Comparison of ENCODE assay signal across 22 mouse cellular contexts in the genomic region with DNA sequence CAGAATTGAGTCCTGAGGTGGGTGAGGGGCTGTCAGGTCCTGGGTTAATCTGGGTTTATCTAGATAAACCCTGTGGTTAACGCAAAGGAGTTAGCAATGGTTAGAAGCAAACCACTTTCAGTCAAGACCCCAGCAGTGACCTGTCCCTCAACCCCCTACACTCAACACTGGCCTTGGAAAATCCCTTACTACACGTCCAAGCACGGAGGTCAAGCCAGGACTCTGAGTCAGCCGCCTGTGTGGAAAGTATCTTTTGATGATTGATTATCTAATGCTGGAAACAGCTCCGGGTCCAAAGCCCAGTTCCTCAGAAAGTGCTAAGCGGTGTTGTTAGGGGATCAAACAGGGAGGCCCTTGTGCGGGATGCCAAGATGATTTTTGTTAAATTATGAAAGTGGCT. TPM values are rescaled to one million over a fixed set of nuclear protein-coding genes. Genes with fewer than 3 reads are reported as not detected.
DNase-seq lines count a peak whose midpoint lies in the region; ATAC-seq lines count a peak whose summit lies in the region.
"Had no signal": no experiment of that assay in that cellular context is flagged by ENCODE, and none has a peak within 500 bp of the region (broad histone marks: within the 10 kb centered on the region; RNA-seq: fewer than 3 reads in every experiment).

No protein-coding gene starts in this region.

- WGBS in midbrain, embryonic 11.5 days: 57% methylated on average over 7 of the region's 7 CpGs
- 62% methylated on average over 7 of the region's 7 CpGs for WGBS in midbrain, embryonic 14.5 days
- 71% methylated on average over 7 of the region's 7 CpGs for WGBS in forebrain, embryonic 15.5 days

- DNase-seq in adrenal gland, adult (ENCODE audit: inconsistent age in 2 of 2, low spot score in 1 of 2): peak; percentile 85 to 95
- no peak for DNase-seq in adrenal gland, postnatal 4 days (ENCODE audit: low spot score in 2 of 2)
- DNase-seq in midbrain, embryonic 11.5 days (ENCODE audit: low spot score, missing footprints): peak; percentile 35
- no peak for DNase-seq in midbrain, embryonic 14.5 days
- peak; percentile 82 for DNase-seq in adrenal gland, adult 8-10 months
- peak; percentile 38 for DNase-seq in lung, postnatal 25 days (ENCODE audit: low spot score)
- DNase-seq in cerebellum, postnatal 25 days: no peak
- DNase-seq: cerebellum, adult 2 months; kidney, postnatal 36 days; liver, postnatal 0 days; right cerebral cortex, postnatal 14 days had no signal

- no peak for ATAC-seq in midbrain, embryonic 11.5 days (ENCODE audit: low FRiP score)
- ATAC-seq in midbrain, embryonic 14.5 days (ENCODE audit: low FRiP score, low TSS enrichment): no peak
- no peak for ATAC-seq in forebrain, embryonic 15.5 days (replicated peaks)
- ATAC-seq: forebrain, embryonic 13.5 days; intestine, embryonic 16.5 days; liver, postnatal 0 days; midbrain, embryonic 15.5 days had no signal

- H3K9me3 ChIP-seq in midbrain, embryonic 11.5 days (ENCODE audit: control insufficient read depth, low read length): no peaks in the 10 kb centered on the region; the same call in 1 of the 2 replicates
- H3K9me3 ChIP-seq in midbrain, embryonic 14.5 days (ENCODE audit: control insufficient read depth, low read length): 0 out of 2 replicates have a peak, but pooled peaks cover 3% of the 10 kb centered on the region
- no peaks in the 10 kb centered on the region for H3K9me3 ChIP-seq in forebrain, embryonic 15.5 days
- H3K9me3 ChIP-seq: embryonic facial prominence, embryonic 12.5 days; forebrain, embryonic 13.5 days; hindbrain, embryonic 15.5 days; limb, embryonic 15.5 days; midbrain, embryonic 15.5 days; stomach, embryonic 15.5 days had no signal

- no peak overlapping the region for H3K4me2 ChIP-seq in midbrain, embryonic 11.5 days
- H3K4me2 ChIP-seq in midbrain, embryonic 14.5 days (ENCODE audit: low read length): no peak overlapping the region
- no peak overlapping the region for H3K4me2 ChIP-seq in forebrain, embryonic 15.5 days (replicated peaks)
- H3K4me2 ChIP-seq: embryonic facial prominence, embryonic 12.5 days; forebrain, embryonic 13.5 days; heart, embryonic 13.5 days; hindbrain, embryonic 15.5 days; limb, embryonic 15.5 days; midbrain, embryonic 15.5 days; stomach, embryonic 15.5 days had no signal

- H3K27ac ChIP-seq in midbrain, embryonic 11.5 days (ENCODE audit: low read depth, low read length): no peak overlapping the region
- H3K27ac ChIP-seq in midbrain, embryonic 14.5 days (replicated peaks; ENCODE audit: low read depth, low read length): no peak overlapping the region
- H3K27ac ChIP-seq in forebrain, embryonic 15.5 days (replicated peaks): no peak overlapping the region
- H3K27ac ChIP-seq: embryonic facial prominence, embryonic 12.5 days; forebrain, embryonic 13.5 days; heart, embryonic 13.5 days; hindbrain, embryonic 15.5 days; limb, embryonic 15.5 days; midbrain, embryonic 15.5 days; stomach, embryonic 15.5 days had no signal

- H3K36me3 ChIP-seq in midbrain, embryonic 11.5 days (ENCODE audit: control insufficient read depth, insufficient read depth, low read length): no peaks in the 10 kb centered on the region
- no peaks in the 10 kb centered on the region for H3K36me3 ChIP-seq in midbrain, embryonic 14.5 days (ENCODE audit: control insufficient read depth, insufficient read depth, low read length)
- no peaks in the 10 kb centered on the region for H3K36me3 ChIP-seq in forebrain, embryonic 15.5 days
- H3K36me3 ChIP-seq: embryonic facial prominence, embryonic 12.5 days; heart, embryonic 13.5 days; hindbrain, embryonic 15.5 days; limb, embryonic 15.5 days; midbrain, embryonic 15.5 days; stomach, embryonic 15.5 days had no signal

- no peaks in the 10 kb centered on the region; the same call in 1 of the 2 replicates for H3K4me1 ChIP-seq in midbrain, embryonic 11.5 days (ENCODE audit: control insufficient read depth, insufficient read depth, low read length)
- H3K4me1 ChIP-seq in midbrain, embryonic 14.5 days (ENCODE audit: control insufficient read depth, insufficient read depth, low read length): peaks cover under 1% of the 10 kb centered on the region
- peaks cover 1% of the 10 kb centered on the region for H3K4me1 ChIP-seq in forebrain, embryonic 15.5 days
- H3K4me1 ChIP-seq: embryonic facial prominence, embryonic 12.5 days; forebrain, embryonic 13.5 days; hindbrain, embryonic 15.5 days; limb, embryonic 15.5 days; midbrain, embryonic 15.5 days; stomach, embryonic 15.5 days had no signal

- no peak overlapping the region for H3K4me3 ChIP-seq in midbrain, embryonic 11.5 days (ENCODE audit: low read depth, low read length)
- no peak overlapping the region for H3K4me3 ChIP-seq in midbrain, embryonic 14.5 days (replicated peaks; ENCODE audit: low read depth, low read length)
- no peak overlapping the region for H3K4me3 ChIP-seq in forebrain, embryonic 15.5 days
- H3K4me3 ChIP-seq: embryonic facial prominence, embryonic 12.5 days; erythroblast, embryonic 14.5 days; forebrain, embryonic 13.5 days; heart, embryonic 13.5 days; hindbrain, embryonic 15.5 days; limb, embryonic 15.5 days; midbrain, embryonic 15.5 days; myocyte; stomach, embryonic 15.5 days had no signal

- H3K9ac ChIP-seq in midbrain, embryonic 11.5 days (ENCODE audit: low read length): no peak overlapping the region
- H3K9ac ChIP-seq in midbrain, embryonic 14.5 days (replicated peaks; ENCODE audit: low read length): no peak overlapping the region
- no peak overlapping the region for H3K9ac ChIP-seq in forebrain, embryonic 15.5 days (replicated peaks)
- H3K9ac ChIP-seq: embryonic facial prominence, embryonic 12.5 days; forebrain, embryonic 13.5 days; heart, embryonic 13.5 days; hindbrain, embryonic 15.5 days; limb, embryonic 15.5 days; liver, postnatal 0 days; midbrain, embryonic 15.5 days; stomach, embryonic 15.5 days had no signal

- no peaks in the 10 kb centered on the region for H3K27me3 ChIP-seq in midbrain, embryonic 11.5 days (ENCODE audit: control insufficient read depth, insufficient read depth, low read length)
- H3K27me3 ChIP-seq in midbrain, embryonic 14.5 days (ENCODE audit: control insufficient read depth, insufficient read depth, low read length): no peaks in the 10 kb centered on the region
- no peaks in the 10 kb centered on the region for H3K27me3 ChIP-seq in forebrain, embryonic 15.5 days
- H3K27me3 ChIP-seq: embryonic facial prominence, embryonic 12.5 days; hindbrain, embryonic 15.5 days; limb, embryonic 15.5 days; midbrain, embryonic 15.5 days; stomach, embryonic 15.5 days had no signal

RNA-seq across cellular contexts. Expression of gene Fzd10, which starts 42.5 kb away (rescaled TPM):
- total RNA-seq in adrenal gland, postnatal 4 days (2021): 1 to 10 TPM in 1 of 2 experiments, under 1 TPM in 1; 0.68 to 1.3 TPM
- polyA plus RNA-seq in midbrain, embryonic 11.5 days (2014; fragmentation: Nextera tagmentation; extraction: Ambion mirVana): 22.4 and 25.6 TPM in 2 replicates
- polyA plus RNA-seq in midbrain, embryonic 14.5 days (2014; fragmentation: Nextera tagmentation; extraction: Ambion mirVana): 10.1 and 11.6 TPM in 2 replicates
- total RNA-seq in adrenal gland, adult 8-10 months (2022): under 1 TPM; 0.43 to 0.80 (median 0.53) TPM
- polyA plus RNA-seq in forebrain, embryonic 15.5 days (2015; fragmentation: Nextera tagmentation; extraction: Ambion mirVana): 0.64 and 1.1 TPM in 2 replicates
- polyA plus RNA-seq: erythroblast, embryonic 14.5 days; liver, postnatal 0 days; myocyte had no signal

Comparison
In these comparisons a context has a peak if more than half of its experiments do, and no peak if none do; other contexts are left out.
1. DNase-seq: peak in adrenal gland, adult (2 of 2), midbrain, embryonic 11.5 days (single experiment), adrenal gland, adult 8-10 months (single experiment) and lung, postnatal 25 days (single experiment); none in adrenal gland, postnatal 4 days (0 of 2), midbrain, embryonic 14.5 days (single experiment) and cerebellum, postnatal 25 days (0 of 2).